Mouse (Mus musculus): ENCODE measurements around the gene Jazf1.

The Jazf1 gene

GRCm38 (mm10) chr6:52790781-52791180 is 277.6 kb downstream of the Jazf1 start:
- no peak for DNase-seq

DNA sequence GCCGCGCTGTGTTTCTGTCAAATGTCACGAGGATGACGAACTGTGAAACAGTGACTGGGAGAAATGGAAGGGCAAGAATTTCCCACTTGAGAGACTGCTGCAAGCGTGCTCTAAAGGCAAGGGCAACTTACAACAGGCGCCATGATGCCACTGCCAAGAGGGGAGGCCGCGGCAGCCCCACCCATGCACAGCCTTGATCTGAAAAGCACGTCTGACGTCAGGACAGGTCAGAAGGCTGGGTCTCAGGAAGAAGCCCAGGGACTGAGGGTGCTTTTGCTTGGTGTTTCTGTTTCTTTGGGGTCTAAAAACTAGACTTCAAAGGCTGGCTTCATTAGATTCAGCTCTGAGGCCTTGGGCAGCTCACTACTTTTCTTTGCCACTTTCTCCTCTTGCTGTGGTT is 278.1 kb downstream of the Jazf1 start:
- no peak for DNase-seq

- DNase-seq = no peak
These were observed 288.9 kb downstream of the Jazf1 start for GRCm38 (mm10) chr6:52779546-52779945.

GRCm38 (mm10) chr6:52778523-52778922 is 289.9 kb downstream of the Jazf1 start:
- no peak for DNase-seq

DNA sequence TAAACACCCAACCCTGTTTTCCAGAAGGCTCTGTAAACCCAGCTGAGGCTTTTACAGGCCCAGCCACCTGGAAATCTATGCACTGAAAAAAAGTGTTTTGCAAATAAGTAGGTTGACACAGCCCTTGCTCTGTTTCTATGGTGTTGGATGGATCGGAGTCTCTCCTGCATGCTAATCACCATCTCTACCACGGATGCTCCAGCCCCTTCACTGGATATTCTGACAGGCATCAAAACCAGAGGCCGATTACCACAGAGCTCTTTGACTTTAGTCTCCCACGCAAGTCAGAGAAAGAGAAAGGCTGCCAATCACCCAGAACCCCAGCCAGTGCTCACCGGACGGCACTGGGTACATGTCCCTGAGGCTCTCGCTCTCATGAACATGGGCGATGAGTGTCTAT is 291.4 kb downstream of the Jazf1 start:
- DNase-seq = no peak

- no peak for DNase-seq
These were observed 292.5 kb downstream of the Jazf1 start for GRCm38 (mm10) chr6:52775956-52776355.

GRCm38 (mm10) chr6:52775350-52775749 is 293.1 kb downstream of the Jazf1 start:
- no peak for DNase-seq

DNA sequence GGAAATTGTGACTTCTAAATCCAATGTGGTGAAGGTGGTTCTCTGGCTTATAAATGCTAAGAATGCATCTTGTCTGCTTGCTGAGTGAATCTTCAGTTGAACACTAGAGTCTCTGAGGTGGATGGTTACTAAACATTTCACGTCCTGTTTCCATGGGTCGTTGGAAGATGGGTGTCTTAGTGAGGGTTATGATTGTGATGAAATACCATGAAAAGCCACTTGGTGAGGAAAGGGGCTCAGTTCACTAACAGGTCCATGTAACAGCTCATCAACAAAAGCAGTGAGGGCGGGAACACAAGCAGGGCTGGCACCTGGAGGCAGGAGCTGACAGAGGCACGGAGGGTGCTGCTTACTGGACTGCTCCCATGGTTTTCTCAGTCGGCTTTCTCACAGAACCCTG is 295.3 kb downstream of the Jazf1 start:
- no peak for DNase-seq

DNA sequence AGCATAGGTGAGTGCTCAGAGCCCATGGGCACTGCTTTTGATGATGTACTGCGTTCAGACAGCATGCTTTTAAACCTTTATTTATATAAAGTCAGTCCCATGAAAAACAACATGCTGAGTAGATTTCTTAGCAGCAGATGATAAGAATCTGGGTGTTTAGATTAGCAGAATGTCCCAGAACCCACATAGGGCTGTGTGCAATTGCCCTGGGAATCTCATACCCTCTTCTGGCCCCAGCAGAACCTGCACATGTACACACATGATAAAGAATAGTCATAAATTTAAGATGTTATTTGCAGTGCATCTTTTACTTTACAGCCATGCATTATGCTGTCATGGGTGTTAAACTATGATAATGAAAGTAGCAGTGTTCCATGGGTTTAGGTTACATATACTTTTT is 297.6 kb downstream of the Jazf1 start:
- DNase-seq = no peak

GRCm38 (mm10) chr6:52765206-52765605 is 303.2 kb downstream of the Jazf1 start:
- no peak for DNase-seq

DNA sequence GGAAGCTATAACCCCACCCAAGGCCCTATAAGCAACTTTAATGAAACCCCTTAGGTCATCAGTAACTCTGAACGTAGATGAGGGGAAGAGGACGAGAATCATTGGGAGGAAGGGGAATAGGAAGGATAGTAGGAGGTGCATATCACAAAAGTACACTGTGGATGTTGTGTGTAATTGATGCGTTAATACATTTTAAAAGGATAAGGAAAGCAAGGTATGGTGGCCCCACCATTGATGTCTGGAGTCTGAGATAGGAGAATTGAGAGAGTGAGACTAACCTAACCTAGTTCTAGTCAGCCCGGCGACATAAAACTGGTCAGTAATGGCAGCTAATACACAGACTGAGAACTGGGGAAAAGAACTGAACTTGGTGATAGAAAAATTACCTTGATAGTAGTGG is 315.6 kb downstream of the Jazf1 start:
- no peak for DNase-seq

DNA sequence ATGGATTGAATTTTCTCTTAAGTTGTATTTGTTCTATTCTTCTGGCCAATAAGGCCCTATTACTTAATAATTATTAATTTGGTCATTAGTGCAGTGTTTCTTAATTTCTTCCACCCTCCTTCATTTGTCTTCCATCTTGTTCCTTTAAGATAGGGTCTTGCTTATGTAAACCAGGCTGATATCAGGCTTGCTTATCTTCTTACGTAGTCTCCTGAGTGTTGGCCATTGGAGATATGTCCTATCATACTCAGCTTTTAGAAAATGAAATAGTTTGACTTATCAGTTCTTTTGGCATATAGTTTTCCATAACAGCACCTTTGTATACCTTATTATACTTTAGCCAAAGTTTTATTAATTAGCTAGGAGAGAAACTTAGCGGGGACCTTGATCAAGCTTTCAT is 333.8 kb downstream of the Jazf1 start:
- DNase-seq = no peak

DNA sequence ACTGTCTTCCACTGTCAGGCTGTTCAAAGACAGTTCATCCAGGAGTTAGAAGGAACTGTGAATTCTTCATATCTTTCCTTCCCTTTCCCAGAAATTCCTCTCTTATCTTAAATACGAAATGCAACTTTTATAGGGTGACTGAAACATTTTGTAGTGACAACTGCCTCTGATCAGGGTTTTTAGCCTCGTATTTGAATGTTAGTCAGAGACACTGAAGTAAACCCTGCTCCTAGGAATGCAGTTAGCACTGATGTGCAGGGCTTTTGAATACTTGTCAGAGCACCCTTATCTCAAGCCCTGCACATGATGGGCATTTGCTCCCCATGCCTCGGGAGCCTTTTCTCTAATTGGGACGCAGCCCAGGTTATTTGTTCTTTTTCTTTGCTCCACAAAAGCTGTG is 338.1 kb downstream of the Jazf1 start:
- DNase-seq = no peak

DNA sequence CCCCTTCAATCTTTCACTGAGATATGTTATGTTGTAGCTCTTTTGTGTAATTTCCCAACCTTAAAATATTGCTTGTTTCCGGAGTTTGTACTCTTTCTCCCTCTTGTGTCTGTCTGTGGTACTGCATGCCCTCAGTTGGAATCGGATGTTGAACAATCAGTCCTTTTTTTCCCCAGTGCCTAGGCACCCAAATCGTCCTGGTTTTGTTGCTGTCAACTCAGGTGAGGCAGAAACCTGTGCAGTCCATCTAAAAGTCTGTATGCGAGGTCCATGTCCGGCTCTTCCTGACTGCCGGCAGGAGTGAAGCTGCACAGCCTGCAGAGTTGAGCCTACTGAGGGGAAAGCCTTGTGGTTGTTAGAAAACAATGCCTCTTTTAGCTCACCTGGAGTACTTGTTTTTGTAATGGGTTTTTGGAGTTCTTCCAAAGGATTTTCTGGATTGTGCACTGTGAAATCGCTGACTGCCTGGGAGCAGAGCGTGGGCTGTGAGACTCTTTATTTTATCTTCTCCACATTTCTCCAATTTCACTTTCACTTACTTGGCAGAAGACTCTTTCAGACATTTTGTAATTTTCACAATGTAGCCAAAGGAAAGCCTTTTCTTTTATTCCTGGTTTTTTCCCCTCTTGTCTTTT is 343.5 kb downstream of the Jazf1 start:
- peak; percentile 48 for DNase-seq
